Mouse (Mus musculus) layer of hippocampus, postnatal 25 days (tissue): ENCODE results near the gene Birc3. TPM values are rescaled to one million over a fixed set of nuclear protein-coding genes. Genes with fewer than 3 reads are reported as not detected.
A peak's percentile ranks its signal among the peaks of the same experiment; 100 is the strongest.
"Not testable (repeated sequence)": the region's sequence is repeated elsewhere in the genome, so short reads cannot be mapped to it uniquely, and the experiment has no call there.

Source experiments
- DNase-seq, 2 experiments: peaks; one replicate each; pipeline ENCODE4 v3.0.0; 2022; ENCODE audit warnings: mixed read lengths in 2 of 2, low spot score in 1 of 2; ENCODE audit errors: extremely low spot score in 1 of 2
- total RNA-seq, 2 experiments: library from RNA; stranded (reverse); gene quantifications; 2 replicates each; pipeline ENCODE4 v1.2.3; 2021

The Birc3 gene
- total RNA-seq, result 1 to 10 TPM; 1.3 to 1.6 TPM

DNA sequence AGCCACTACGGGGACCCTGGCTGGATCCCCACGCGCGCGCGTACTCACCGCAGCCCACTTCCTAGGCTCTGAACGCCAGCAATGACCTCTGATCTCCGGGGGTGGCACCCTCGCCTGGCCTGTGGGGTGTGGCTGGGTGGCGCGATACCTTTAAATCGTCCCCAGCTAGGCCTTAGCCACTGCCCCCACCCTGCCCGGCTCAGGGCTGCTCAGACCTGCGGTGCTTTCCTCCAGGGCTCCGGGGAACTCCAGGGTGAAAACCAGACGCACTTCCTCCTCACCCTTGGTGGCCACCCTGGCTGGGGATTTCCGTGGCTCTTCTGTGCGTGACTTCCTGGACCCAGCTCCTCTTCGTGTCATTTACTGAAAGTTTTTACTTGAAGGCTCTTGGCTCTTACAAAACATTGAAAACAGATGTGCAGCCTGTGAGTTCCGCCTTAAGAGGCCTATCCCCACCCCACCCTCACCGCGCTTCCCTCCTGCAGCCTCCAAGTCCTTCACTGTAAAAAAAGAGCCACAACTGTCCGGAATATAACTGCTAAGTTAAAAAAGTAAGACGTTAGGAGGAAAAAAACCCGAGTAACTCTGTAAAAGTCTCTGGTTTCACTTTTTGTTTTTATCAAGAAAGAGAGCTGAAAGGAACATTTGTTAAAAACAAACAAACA lies at the start of gene Birc3:
Birc3 (minus strand) TSS at position 412 of the 665 bp plus-strand sequence.
- peak; percentile 9 to 11 for DNase-seq

- no peak for DNase-seq
Observed at GRCm38 (mm10) chr9:7914925-7915324, 41.9 kb upstream of the Birc3 start.

- no peak for DNase-seq
Observed at GRCm38 (mm10) chr9:7914487-7914886, 41.5 kb upstream of the Birc3 start.

- no peak for DNase-seq
Observed at GRCm38 (mm10) chr9:7913953-7914352, 41.0 kb upstream of the Birc3 start.

DNA sequence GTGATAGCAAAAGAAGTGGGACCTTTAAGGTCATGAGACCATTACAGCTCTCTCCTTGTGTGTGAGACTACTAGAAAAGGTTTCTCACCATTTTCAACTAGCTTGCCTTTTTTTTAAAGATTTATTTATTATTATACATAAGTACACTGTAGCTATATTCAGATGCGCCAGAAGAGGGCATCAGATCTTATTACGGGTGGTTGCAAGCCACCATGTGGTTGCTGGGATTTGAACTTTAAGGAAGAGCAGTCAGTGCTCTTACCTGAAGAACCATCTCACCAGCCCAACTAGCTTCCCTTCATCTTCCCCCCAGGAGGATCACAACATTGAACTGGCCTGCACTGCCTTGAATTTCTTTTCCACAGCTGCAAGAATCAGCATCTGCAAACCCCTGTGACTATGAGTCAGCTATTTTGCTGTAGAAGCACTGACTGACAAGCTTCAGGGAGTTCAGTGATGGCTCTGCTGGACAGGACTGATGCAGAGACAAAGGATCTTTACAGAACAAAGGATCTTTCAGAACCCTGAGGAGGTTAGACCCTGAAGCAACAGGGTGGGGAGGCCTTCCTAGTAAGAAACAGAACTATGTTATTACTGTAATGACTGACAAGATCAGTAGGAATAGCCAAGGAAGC lies 34.5 kb upstream of the Birc3 start:
- no peak for DNase-seq

DNA sequence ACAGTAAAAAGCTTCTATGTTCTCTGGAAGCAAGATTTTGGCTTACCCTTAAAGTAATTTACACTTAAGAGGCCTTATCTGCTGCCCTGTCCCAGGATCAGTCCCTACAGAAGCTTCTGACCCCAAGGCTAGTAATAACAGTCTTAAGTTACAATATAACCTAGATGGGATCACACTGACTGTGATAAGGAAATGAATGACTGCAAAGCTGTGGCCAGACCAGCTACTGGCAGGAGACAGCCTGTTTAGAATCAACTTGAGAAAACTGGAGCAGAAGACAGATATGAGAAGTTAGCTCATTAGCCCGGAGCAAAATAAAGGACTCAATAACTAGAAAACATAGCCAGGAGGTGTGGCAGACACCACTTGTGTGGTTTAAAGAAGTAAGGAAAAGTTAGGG lies 33.6 kb upstream of the Birc3 start:
- DNase-seq, result no peak

DNA sequence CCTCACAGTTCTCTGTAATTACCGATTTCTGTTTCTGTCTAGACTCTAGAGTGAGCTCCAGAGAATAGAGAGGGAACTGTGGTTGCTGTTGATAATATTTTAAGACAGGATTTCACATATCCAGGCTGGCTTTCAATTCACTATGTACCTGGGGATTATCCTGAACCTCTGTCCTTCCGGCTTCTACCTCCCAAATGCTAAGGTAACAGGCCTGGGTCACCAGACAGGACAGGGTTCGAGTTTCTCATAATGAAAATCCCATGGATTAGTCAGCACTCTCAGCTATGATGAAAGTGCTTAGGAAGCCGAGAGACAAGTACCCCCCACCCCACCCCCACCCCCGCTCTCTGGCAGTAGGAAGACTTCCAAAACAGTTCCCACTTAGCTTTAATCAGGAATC lies 30.8 kb upstream of the Birc3 start:
- no peak for DNase-seq

DNA sequence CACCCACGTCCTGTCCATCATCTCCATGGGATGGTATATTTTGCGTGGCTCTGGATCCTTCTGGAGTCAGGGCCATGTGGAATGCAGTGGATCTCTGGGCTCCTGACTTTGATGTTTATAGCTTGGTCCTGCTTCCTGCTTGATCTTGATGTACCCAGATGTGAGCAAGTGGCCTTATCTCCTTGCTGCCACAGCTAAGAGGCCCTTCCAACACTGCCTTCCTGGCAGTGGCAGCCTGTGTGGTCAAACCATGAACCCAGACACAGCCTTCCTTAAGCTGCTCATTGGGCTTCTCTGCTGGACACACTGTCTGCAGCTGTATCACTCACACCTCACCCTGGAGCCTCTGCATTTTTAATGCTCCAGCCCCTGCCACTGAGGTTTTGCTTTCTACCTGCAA lies 30.3 kb upstream of the Birc3 start:
- no peak for DNase-seq

DNA sequence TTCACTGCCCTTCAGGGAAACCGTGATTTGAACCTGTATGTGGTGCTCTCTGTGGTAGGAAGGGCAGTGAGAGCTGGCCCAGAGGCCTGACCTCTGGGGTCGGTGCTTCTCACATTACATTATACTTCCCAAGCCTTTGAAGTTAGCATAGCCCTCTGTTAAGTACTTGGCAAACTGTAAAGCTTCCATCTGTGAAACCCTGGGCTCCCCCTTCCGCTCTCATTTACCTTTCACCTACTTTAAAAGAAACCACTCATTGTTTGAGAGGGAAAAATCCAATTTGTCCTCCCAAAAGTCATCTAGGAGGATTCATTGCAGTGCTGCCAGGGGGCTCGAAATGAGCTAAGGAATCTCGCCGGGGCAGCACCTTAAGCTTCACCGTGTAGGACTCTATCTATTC lies 29.3 kb upstream of the Birc3 start:
- DNase-seq, result no peak

DNA sequence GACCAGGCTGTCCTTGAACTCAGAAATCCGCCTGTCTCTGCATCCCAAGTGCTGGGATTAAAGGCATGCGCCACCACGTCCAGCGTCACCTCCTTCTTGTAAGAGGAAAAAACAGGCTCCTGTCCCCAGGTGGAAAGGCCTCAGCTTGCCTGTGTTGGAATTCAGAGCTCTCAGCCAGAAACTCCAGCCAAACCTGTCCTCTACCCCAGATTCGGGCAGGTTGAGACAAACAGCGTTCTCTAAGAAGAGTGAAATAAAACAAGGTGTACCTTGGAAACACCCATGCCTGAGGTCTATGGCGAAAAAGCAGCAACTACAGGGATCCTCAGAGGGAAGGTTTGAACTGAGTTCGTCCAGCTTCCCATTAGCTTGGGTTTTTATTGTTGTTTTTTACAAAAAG lies 28.0 kb upstream of the Birc3 start:
- no peak for DNase-seq

DNA sequence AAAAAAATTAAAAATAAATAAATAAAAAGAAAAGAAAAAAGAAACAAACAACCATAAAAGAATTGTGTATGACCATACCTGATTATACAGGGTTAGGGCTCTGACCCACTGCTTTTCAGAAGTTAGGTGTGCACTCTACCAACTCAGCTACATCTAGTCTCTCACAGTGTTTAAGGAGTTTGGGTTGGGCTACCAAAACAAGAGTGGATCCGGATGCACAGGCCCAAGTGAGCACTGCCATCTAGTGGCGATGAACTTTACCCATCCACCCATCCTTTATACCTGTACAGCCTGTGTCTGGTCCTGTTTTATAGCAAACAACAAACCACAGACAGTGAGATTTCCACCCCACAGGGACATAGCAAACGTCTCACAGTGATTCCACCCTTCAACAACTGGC lies 24.5 kb upstream of the Birc3 start:
- peak; percentile 27 to 74 for DNase-seq

GRCm38 (mm10) chr9:7891796-7892195 lies 18.8 kb upstream of the Birc3 start:
- not testable (repeated sequence) for DNase-seq

- no peak for DNase-seq
Observed at GRCm38 (mm10) chr9:7891177-7891576, 18.2 kb upstream of the Birc3 start.

DNA sequence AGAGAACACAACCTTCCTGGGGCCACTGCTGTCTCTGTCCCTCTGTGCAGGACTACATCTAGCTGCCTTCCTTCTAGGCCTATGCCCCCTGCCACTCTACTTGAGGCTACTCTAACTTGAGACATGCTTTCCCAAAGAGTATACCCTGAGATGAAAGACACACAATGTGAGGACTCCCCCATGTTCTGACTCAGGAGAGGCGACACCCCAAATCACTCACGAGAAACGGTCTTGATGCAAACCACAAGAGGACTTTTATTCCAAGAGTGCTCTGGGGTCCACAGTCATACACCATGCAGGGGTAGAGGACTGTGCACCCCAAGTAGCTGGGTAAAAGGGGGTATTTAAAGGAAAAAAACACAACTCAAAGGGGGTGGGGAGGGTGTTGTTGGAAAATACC lies 11.4 kb upstream of the Birc3 start:
- no peak for DNase-seq

- DNase-seq, result no peak
Observed at GRCm38 (mm10) chr9:7882304-7882865, 9.4 kb upstream of the Birc3 start.

DNA sequence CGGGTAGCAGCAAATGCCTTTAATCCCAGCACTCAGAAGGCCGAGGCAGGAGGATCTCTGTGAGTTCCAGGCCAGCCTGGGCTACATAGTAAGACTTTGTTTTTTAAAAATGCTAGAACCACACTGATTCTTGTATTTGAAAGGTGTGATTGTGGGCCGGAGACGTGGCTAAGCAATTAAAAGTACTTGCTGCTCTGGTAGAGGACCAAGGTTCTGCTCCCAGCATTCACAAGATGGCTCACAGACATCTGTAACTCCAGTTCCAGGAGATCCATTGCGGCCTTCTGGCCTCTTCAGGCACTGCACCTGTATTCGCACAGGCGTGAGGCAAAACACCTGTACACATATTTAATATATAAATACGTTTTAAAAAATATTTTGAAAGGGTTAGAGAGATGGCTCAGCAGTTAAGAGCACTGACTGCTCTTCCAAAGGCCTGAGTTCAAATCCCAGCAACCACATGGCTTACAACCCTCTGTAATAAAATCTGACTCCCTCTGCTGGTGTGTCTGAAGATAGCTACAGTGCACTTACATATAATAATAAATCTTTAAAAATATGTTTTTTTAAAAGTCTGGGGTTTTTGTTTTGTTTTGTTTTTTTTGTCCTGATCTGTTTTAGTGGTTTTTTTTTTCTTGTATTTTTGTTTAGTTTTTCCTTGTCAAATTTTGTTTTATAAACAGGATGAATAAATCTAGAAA lies 675 bp upstream of the Birc3 start:
- DNase-seq, result no peak

DNA sequence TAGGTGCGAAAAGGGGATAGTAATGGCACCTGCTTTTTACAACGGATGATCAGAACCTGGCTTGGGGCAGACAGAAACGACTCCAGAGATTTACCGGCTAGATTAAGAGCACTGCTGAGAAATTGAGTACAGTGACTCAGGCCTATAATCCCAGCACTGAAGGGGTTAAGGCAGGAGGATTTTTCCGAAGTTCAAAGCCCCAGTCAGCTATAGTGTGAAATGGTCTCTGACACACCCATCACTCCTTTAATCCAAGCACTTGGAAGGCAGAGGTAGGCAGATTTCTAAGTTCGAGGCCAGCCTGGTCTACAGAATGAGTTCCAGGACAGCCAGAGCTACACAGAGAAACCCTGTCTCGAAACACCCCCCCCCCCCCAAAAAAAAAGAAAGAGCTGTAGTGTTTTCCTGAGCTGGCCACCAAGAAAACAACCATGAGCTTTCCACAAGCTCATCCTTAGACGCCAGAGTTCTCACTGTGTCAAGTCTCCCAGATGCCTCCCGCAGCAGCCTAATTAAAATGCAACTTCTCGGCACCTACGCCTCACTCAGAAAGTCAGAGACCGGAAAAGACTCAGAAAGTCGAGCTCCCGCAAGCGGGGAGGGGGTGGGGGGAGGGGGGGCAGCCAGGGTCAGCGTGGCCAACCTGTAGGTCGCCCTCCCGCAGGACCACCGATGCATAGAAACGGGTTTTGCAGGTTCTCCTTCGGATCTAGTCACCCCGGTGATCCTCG lies 777 bp downstream of the Birc3 start:
- DNase-seq, result no peak

GRCm38 (mm10) chr9:7871316-7872043 lies 1.5 kb downstream of the Birc3 start:
- DNase-seq, result no peak

DNA sequence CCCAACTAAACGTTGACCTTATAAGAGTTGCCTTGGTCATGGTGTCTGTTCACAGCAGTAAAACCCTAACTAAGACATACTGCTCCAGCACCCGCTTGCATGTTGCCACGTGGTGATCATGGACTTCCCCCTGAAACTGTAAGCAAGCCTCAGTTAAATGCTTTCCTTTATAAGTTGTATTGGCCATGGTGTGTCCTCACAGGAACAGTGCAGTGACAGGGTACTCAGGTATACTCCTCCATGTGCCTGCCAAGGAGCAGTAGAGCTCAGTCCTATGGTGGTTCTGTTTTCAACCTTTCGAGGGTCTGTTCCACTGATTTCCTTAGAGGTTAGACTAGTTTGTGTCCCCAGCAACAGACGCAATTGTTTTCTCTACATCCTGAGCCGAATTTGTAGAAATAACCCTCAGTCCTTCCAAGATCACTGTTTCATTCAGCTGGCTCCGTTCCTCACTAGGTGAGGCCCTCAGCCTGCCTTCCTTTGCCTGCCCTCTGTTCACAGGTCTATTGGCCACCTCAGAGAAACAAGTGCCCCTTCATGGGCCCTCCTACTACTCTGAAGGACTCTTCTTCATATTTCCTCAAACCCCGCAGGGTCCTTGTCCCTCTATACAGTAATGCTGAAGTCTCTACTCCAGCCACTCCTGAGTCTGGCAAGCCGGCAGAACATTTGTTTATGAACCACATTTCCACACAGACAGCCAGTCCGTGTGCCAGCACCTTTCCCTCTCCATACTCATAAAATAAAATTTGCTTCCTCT lies 2.2 kb downstream of the Birc3 start:
- DNase-seq, result no peak
